Mouse (Mus musculus) embryonic facial prominence, embryonic 15.5 days (tissue): ENCODE measurements around the gene Abhd17c. TPM values are rescaled to one million over a fixed set of nuclear protein-coding genes. Genes with fewer than 3 reads are reported as not detected.
"Not testable (repeated sequence)": the region's sequence is repeated elsewhere in the genome, so short reads cannot be mapped to it uniquely, and the experiment has no call there.

Experiments
- ATAC-seq: fragments of 200-750 bp; cut with Nextera tagmentation; 2 replicates; pipeline ENCODE4 v1.8.0; 2017; ENCODE audit warnings: low read depth, moderate TSS enrichment; ENCODE audit not compliant: insufficient number of reproducible peaks, low FRiP score, low TSS enrichment
- H3K27ac ChIP-seq: fragments of 300-500 bp; sonication (generic); replicated peaks from 2 replicates; pipeline ENCODE4 v1.5.1; 2015; ENCODE audit warnings: mild to moderate bottlenecking, inconsistent platforms
- H3K27me3 ChIP-seq: fragments of 300-500 bp; sonication (generic); 2 replicates; pipeline ENCODE4 v1.6.1; 2015; ENCODE audit warnings: inconsistent platforms
- H3K36me3 ChIP-seq: fragments of 300-500 bp; sonication (generic); 2 replicates; pipeline ENCODE4 v1.6.1; 2015; ENCODE audit warnings: mild to moderate bottlenecking, inconsistent platforms
- H3K4me1 ChIP-seq: fragments of 300-500 bp; sonication (generic); 2 replicates; pipeline ENCODE4 v1.6.1; 2015; ENCODE audit warnings: inconsistent platforms
- H3K4me2 ChIP-seq: fragments of 300-500 bp; sonication (generic); replicated peaks from 2 replicates; pipeline ENCODE4 v1.6.1; 2015; ENCODE audit warnings: mild to moderate bottlenecking, inconsistent platforms
- H3K4me3 ChIP-seq: fragments of 300-500 bp; sonication (generic); replicated peaks from 2 replicates; pipeline ENCODE4 v1.5.1; 2015; ENCODE audit warnings: mild to moderate bottlenecking, inconsistent platforms
- H3K9ac ChIP-seq: fragments of 300-500 bp; sonication (generic); 2 replicates; pipeline ENCODE4 v1.6.1; 2015; ENCODE audit warnings: inconsistent platforms
- H3K9me3 ChIP-seq: fragments of 300-500 bp; sonication (generic); replicated peaks from 2 replicates; pipeline ENCODE4 v1.6.1; 2016; ENCODE audit warnings: inconsistent platforms
- WGBS: fragments of 180-500 bp; shearing (Covaris S2); methylation state at CpG from one replicate; pipeline ENCODE4 v1.1.7; 2015; 5-methylcytosine and 5-hydroxymethylcytosine counted together
- polyA plus RNA-seq: library from polyadenylated mRNA; unstranded; fragments of >200 nt; fragmentation: Nextera tagmentation; extraction: Ambion mirVana; gene quantifications from 2 replicates; pipeline ENCODE4 v1.2.1, GENCODE M21; 2015

Gene Abhd17c
- polyA plus RNA-seq, 1 experiment from 2014 or later = 39.5 TPM

DNA sequence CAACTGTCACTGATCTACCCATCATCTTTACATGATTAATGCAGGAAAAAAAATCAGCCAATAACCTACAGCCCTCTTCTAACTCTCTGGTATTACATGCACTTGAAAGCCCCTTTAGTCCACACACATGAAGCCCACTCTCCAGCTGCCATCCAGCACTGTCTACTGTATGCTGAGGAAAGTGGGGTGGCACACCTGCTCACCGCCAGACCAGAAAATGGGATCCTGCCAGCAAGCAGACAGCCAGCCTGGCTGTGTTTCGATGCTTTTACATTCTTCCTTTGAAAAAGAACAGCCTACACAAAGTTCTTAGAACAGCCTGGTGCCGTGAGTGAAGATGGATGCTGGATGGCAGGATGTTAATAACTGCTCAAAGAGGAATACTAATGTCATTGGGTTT, 13.9 kb downstream of the Abhd17c start:
- H3K36me3 ChIP-seq = no peaks in the 10 kb centered on the region
- H3K27ac ChIP-seq = no peak overlapping the region
- peaks cover 24% of the 10 kb centered on the region for H3K4me1 ChIP-seq
- no peak overlapping the region for H3K4me3 ChIP-seq
- H3K27me3 ChIP-seq = no peaks in the 10 kb centered on the region
- H3K9me3 ChIP-seq = no peaks in the 10 kb centered on the region
- H3K9ac ChIP-seq = no peak overlapping the region
- no peak overlapping the region for H3K4me2 ChIP-seq
- ATAC-seq = no peak
- WGBS = 59% methylated on average over 3 of the region's 3 CpGs

- ATAC-seq = no peak
Measured at GRCm38 (mm10) chr7:84135799-84136700, 15.6 kb downstream of the Abhd17c start.

GRCm38 (mm10) chr7:84132704-84133103, 19.0 kb downstream of the Abhd17c start:
- 56% methylated on average over 1 of the region's 1 CpGs for WGBS
- ATAC-seq = no peak
- Histone ChIP-seq H3K4me2 (no peak overlapping the region), H3K4me1 (peaks cover 37% of the 10 kb centered on the region), H3K27me3 (no peaks in the 10 kb centered on the region), H3K4me3 (no peak overlapping the region), H3K9ac (no peak overlapping the region), H3K9me3 (no peaks in the 10 kb centered on the region), H3K27ac (no peak overlapping the region), H3K36me3 (no peaks in the 10 kb centered on the region)

More at GRCm38 (mm10) chr7:84135799-84136700, 15.6 kb downstream of the Abhd17c start:
- WGBS = 58% methylated on average over 4 of the region's 4 CpGs
- H3K36me3 ChIP-seq = no peaks in the 10 kb centered on the region
- no peaks in the 10 kb centered on the region for H3K27me3 ChIP-seq
- H3K9ac ChIP-seq = no peak overlapping the region
- H3K4me3 ChIP-seq = no peak overlapping the region
- no peak overlapping the region for H3K4me2 ChIP-seq
- H3K9me3 ChIP-seq = no peaks in the 10 kb centered on the region
- peaks cover 24% of the 10 kb centered on the region for H3K4me1 ChIP-seq
- no peak overlapping the region for H3K27ac ChIP-seq

DNA sequence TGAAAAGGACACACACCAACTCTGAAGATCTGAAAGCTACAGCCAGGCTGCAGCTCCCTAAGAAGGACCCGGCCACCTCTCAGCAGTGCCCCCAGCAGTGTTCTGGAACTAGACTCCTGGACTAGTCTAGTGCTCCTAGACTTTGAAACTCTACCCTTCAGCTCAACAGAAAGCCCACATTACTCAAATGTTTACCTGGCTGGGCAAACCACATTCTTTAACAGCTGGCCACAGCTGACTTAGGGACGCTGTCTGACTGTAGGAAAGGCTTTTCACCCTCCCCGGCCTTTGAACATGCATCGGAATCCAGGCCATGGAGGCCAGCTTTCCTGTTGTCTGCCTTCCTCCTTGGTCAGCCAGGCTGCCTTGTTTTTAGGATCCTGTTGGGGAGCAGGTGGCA, 20.0 kb downstream of the Abhd17c start:
- H3K27me3 ChIP-seq = no peaks in the 10 kb centered on the region
- ATAC-seq = no peak
- peaks cover 36% of the 10 kb centered on the region for H3K4me1 ChIP-seq
- H3K9me3 ChIP-seq = no peaks in the 10 kb centered on the region
- no peaks in the 10 kb centered on the region for H3K36me3 ChIP-seq
- H3K4me3 ChIP-seq = no peak overlapping the region
- 78% methylated on average over 4 of the region's 4 CpGs for WGBS
- H3K9ac ChIP-seq = no peak overlapping the region
- no peak overlapping the region for H3K4me2 ChIP-seq
- H3K27ac ChIP-seq = no peak overlapping the region

- Histone ChIP-seq H3K4me1 (peaks cover 27% of the 10 kb centered on the region), H3K4me3 (no peak overlapping the region), H3K27ac (peak overlapping the region; percentile 56), H3K36me3 (no peaks in the 10 kb centered on the region), H3K27me3 (no peaks in the 10 kb centered on the region), H3K4me2 (no peak overlapping the region), H3K9me3 (no peaks in the 10 kb centered on the region), H3K9ac (no peak overlapping the region)
- ATAC-seq = peak; percentile 86
- 43% methylated on average over 8 of the region's 8 CpGs for WGBS
Measured at GRCm38 (mm10) chr7:84128661-84129060, 23.0 kb downstream of the Abhd17c start.

DNA sequence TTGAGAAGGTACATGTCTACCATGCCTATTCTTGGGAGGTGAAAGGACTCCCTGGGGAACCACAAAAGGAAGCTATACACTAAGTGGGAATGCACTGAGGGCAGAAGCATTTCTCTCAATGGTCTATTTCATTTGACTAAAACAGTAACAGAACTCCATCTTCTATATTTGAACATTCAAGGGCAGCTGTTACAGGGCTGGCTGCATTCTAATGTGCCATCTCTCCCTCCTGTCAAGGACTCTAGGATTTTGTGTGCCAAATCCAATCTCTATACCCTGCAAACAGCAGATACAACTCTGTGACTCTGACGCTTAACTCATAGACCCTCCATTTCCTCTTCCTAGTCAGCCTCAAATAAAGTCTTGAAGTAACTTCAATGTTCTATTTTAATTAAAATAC, 26.0 kb downstream of the Abhd17c start:
- no peaks in the 10 kb centered on the region for H3K36me3 ChIP-seq
- H3K27ac ChIP-seq = no peak overlapping the region
- no peak overlapping the region for H3K4me3 ChIP-seq
- no peaks in the 10 kb centered on the region for H3K27me3 ChIP-seq
- WGBS = 82% methylated on average over 1 of the region's 1 CpGs
- no peaks in the 10 kb centered on the region for H3K9me3 ChIP-seq
- peaks cover 23% of the 10 kb centered on the region for H3K4me1 ChIP-seq
- H3K9ac ChIP-seq = no peak overlapping the region
- no peak for ATAC-seq
- no peak overlapping the region for H3K4me2 ChIP-seq

GRCm38 (mm10) chr7:84123651-84124050, 28.0 kb downstream of the Abhd17c start:
- H3K27me3 ChIP-seq, H3K36me3 ChIP-seq, H3K9me3 ChIP-seq, ATAC-seq, H3K4me2 ChIP-seq, H3K9ac ChIP-seq, H3K4me3 ChIP-seq, H3K27ac ChIP-seq: not testable (repeated sequence)
- peaks cover 22% of the 10 kb centered on the region for H3K4me1 ChIP-seq
- WGBS = 83% methylated on average over 4 of the region's 4 CpGs

GRCm38 (mm10) chr7:84121778-84122177, 29.9 kb downstream of the Abhd17c start:
- H3K4me3 ChIP-seq = no peak overlapping the region
- H3K4me1 ChIP-seq = peaks cover 28% of the 10 kb centered on the region
- no peaks in the 10 kb centered on the region for H3K9me3 ChIP-seq
- H3K36me3 ChIP-seq = no peaks in the 10 kb centered on the region
- no peak for ATAC-seq
- H3K9ac ChIP-seq = no peak overlapping the region
- no peak overlapping the region for H3K27ac ChIP-seq
- no peak overlapping the region for H3K4me2 ChIP-seq
- WGBS = 77% methylated on average over 3 of the region's 3 CpGs
- no peaks in the 10 kb centered on the region for H3K27me3 ChIP-seq

- no peak overlapping the region for H3K4me3 ChIP-seq
- H3K9me3 ChIP-seq = no peaks in the 10 kb centered on the region
- no peak for ATAC-seq
- no peak overlapping the region for H3K4me2 ChIP-seq
- H3K4me1 ChIP-seq = peaks cover 37% of the 10 kb centered on the region
- no peaks in the 10 kb centered on the region for H3K36me3 ChIP-seq
- H3K27ac ChIP-seq = no peak overlapping the region
- no peak overlapping the region for H3K9ac ChIP-seq
- no peaks in the 10 kb centered on the region for H3K27me3 ChIP-seq
- 51% methylated on average over 5 of the region's 5 CpGs for WGBS
Measured at GRCm38 (mm10) chr7:84120142-84120760, 31.4 kb downstream of the Abhd17c start.

DNA sequence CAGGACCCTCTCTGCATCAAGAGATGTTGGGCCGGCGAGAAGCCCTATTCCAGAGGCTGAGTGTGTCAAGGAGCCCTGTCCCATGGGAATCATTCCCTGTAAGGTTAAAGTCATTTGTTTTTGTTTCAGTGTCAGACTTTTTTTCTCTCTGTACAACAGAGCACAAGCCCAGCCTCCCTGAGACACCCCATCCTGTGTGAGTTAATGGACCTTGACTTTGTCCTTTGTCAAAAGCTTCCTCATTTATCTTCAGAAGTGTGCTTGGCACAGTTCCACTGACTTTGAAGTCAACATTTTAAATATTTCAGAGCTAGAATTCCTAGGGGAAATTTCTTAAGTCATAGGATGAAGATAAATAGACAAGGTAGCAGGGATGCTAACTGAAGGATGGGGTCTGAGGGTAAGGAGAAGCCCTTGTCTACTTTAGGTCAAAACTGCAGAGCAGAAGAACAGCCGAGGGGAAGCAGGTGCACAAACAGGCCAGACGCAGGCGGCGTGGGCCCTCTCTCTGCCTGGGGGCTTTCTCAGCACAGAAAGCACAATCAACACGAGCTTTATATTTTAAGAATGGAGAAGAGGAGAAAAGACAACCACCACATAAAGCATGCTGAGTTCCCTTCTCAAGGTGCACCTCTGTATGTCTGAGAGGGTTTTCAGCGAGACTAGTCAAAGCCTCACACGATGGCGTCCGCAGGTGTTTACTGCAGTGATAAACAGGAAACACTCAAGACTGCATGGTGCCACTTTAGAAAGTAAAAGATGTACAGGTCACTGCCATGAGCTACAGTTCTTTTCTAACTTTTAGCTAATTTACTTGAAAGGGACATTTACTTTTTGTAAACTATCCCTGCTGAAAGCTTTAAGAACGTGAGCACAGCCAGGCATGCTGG, 32.2 kb downstream of the Abhd17c start:
- Histone ChIP-seq H3K27ac (no peak overlapping the region), H3K9ac (no peak overlapping the region), H3K4me2 (no peak overlapping the region), H3K36me3 (no peaks in the 10 kb centered on the region), H3K4me1 (peaks cover 43% of the 10 kb centered on the region), H3K9me3 (no peaks in the 10 kb centered on the region), H3K4me3 (no peak overlapping the region), H3K27me3 (no peaks in the 10 kb centered on the region)
- WGBS = 63% methylated on average over 12 of the region's 12 CpGs
- no peak for ATAC-seq

DNA sequence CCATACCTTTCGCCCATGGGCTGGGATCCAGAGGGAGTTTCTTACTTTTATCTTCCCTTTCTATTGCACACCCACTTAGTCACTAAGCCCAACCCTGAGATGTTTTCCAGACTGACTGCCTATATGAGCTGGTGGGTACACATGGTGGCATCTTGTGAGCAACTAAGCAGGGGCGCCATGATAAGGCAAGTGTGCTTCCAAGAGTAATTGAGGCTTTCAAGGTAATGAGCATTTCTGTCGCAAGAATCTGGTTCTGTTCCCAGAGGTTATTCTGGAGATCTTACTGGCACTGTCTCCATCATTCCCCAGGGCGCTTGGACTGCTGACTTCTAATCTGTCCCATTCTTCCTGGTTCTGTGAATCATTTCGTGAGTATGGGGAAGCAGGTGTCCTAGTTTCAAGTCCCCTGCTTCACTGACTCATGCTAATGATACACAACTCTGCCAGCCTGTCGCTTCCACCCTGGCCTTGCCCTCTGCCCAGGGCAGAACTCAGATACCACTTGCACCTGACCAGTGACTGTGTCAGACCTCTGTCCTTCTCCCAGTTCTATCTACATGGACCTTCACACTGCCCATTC, 34.1 kb downstream of the Abhd17c start:
- Histone ChIP-seq H3K9ac (no peak overlapping the region), H3K4me2 (no peak overlapping the region), H3K36me3 (peaks cover 5% of the 10 kb centered on the region; the same call in 1 of the 2 replicates), H3K27ac (0 out of 2 replicates have a peak overlapping the region, but pooled peaks have one; percentile 4), H3K27me3 (no peaks in the 10 kb centered on the region), H3K4me3 (no peak overlapping the region), H3K9me3 (no peaks in the 10 kb centered on the region), H3K4me1 (peaks cover 58% of the 10 kb centered on the region)
- 66% methylated on average over 6 of the region's 6 CpGs for WGBS
- no peak for ATAC-seq
